Mouse (Mus musculus) layer of hippocampus, adult 8-10 months (tissue): ENCODE results near the gene Aup1. TPM values are rescaled to one million over a fixed set of nuclear protein-coding genes. Genes with fewer than 3 reads are reported as not detected.

ENCODE experiments used
- DNase-seq, 2 experiments: peaks; one replicate each; pipeline ENCODE4 v3.0.0; 2022; ENCODE audit warnings: low spot score in 2 of 2
- total RNA-seq, 4 experiments: library from RNA; stranded (reverse); gene quantifications; 2 replicates each; pipeline ENCODE4 v1.2.4; 2022

Aup1 gene
- total RNA-seq, result 100 to 1,000 TPM; 123 to 153 (median 136) TPM

- DNase-seq, result peak; percentile 96 to 97
These were observed at the start of gene Aup1 for GRCm38 (mm10) chr6:83054074-83054851. TSS of gene Aup1 (plus strand) at chr6:83054521.

DNA sequence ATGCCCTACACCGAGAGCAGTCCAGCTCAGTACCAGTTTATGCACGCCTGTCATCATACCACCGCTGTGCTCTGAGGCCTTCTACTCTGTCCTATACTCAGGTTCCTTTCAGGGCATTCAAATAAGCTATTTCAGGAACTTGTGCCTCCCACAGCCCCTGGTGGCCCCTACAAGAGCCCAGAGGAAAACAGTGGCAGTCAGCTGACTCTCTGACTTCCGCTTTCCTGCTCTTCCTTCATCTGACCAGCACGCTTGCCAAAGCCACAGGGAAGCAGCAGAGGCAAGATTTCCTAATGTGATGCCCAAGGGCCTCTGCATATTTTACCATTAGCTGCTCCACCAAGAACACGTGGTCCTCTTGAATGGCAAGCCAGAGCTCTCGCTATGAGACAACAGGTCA lies 49.4 kb upstream of the Aup1 start:
- no peak for DNase-seq

DNA sequence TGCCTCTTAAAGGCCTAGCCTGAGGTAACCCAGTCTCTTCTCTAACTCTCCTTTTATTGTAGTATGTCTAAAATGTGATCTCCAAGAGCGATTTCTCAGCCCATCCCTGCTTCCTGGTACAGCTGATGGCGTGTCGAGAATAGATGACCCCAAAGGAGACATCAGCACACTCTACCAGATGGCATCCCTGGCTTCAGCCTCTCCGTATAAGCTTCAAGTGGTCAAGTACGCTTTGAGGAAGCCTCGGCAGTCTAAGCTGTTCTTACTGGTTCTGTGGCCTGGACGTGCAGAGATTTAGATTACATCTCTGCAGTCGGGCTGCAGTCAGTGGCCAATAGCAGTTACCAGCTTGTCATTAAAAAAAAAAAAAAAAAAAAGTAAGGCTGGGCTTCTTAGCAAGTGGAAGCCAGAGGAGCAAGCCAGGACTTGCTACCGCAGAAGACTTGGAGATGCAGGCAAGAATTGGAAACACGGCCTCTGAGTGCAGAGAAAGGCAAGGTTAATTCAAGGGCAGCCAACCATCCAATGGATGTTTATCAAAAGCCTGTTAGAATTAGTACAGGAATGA lies 48.8 kb upstream of the Aup1 start:
- DNase-seq, result no peak

DNA sequence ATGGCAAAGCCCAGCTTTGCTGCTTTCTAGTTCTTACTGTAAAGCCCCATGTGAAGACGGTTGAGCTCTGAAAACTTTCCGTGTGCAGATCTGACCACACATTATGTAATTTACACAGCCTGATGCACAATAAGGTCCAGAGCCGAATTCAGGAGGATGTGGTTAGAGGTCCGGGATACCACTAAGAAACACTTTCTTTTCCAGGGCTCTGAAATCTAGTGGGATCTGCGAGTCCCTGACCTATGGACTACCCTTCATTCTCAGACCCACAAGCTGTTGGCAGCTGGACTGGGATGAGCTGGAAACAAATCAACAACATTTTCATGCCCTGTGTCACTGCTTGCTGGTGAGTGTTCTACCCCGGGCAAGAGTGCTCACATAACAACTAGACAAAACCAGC lies 48.2 kb upstream of the Aup1 start:
- no peak for DNase-seq

GRCm38 (mm10) chr6:83008659-83009058 lies 45.7 kb upstream of the Aup1 start:
- no peak for DNase-seq

- no peak for DNase-seq
These were observed 44.3 kb upstream of the Aup1 start for GRCm38 (mm10) chr6:83010010-83010409.

DNA sequence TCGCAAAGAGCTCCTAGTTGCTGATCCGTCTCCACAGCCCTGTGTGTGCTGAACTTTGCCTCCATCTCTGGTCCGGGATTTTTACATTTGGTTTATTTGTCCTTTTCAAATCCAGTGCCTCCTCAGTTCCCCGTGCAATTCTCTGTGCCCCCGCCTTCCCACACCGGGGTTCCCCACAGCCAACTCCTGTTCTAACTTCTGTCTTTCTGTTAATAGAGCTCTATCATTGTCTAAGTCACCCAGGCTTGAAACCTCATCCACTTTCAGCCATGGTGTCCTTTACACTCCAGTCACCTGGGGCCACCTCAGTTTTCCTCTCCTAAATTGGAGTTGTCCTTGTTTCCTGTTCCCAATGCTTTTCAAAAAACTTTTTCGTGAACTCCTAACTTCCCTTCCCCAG lies 43.1 kb upstream of the Aup1 start:
- DNase-seq, result no peak

- DNase-seq, result no peak
These were observed 42.6 kb upstream of the Aup1 start for GRCm38 (mm10) chr6:83011756-83012155.

DNA sequence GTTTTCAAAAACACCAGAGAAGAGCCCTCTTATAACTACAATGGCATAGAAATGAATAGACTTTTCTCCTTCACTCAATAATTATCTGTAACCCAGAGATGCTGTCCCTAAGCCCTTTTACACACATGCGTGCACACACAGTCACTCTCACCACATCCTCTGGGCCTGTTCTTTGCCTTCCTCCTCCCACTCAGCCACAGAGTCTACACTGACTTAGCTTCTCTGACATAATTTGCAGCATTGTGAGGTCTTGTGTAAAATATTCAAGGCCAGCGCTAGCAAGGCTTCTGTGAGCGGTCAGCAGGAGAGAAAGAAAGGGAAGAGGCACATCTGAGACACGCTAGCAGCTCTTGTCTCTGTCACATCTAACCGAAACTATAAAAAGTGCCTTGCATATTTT lies 40.9 kb upstream of the Aup1 start:
- DNase-seq, result no peak

DNA sequence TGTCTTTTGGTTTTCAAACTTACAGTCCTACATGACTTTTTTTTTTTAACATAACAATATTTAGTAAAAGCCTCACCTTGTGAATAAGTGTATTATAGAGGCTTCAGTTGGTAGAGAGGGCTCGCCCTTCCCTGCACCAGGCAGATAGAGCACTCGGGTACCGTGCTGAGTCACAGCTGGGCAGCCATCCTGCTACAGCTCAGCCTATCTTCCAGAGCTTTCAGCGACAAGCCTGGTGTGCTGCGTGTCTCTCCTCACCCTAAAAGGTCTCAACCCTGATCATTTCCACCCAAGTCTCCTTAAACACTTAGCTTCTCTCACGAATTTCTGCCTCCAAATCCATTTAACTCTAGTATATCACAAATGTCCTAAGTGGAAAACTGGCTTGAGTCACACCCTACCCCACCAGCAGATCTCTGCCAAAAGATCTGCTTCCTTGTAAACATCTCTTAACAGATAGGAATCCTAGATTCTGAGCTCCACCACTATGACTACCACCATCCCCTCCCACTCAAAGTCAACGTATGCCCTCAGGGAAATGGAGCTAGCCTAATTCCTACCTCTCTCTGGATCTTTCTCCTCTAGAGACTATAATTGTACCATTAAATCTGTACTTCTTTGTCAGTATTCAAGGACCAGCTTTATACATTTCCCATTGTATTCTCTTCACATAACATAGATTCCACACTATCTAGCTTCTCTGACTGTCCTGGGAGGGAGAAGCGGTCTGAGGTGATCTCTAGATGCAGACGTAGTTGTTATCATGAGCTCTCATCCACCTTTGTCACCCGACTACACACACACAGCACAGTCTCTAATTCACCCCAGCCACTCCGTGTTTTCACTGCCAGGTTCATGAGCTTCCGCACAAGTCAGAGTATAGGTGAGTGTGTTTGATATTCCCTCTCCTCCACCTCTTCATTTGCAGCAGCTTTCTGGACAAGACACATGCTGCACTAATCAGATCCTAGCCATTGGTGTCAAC lies 39.5 kb upstream of the Aup1 start:
- no peak for DNase-seq

DNA sequence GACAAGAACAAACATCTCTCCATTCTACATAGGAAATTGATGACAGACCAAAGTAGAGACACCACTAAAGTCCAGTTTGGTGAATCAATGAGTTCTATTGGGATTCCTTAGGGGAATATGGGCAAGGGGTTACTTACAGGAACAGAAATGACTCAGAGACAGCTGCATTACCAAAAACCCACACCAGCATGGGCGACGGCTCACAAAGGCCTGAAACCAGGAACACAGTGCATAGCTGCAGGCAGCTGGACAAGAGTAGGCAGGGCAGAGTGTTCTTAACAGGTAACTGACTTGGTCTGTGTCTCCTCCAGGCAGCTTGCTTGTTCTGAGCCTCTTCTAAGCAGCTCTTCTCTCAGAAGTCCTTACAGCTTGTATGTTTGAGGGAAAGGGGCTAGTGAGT lies 38.6 kb upstream of the Aup1 start:
- DNase-seq, result no peak

DNA sequence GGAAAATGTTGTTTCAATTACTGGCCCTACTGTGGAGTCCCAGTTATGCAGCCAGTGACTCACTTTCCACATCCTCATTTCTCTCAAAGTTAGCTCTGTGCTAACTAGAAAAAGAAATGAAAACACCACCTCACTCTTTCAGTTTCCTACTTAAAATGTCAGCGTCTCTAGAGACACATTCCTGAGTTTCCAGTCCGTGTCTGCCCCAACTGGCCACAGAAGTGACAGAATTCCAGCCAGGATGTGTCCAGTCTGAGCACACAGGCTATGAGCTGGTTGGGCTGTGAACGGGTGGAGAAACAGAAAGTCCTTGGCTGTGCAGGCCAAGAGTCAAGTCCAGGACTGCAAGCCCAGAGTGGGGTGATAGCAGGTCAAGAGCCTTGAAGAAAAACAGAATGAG lies 37.1 kb upstream of the Aup1 start:
- no peak for DNase-seq

GRCm38 (mm10) chr6:83019044-83019443 lies 35.3 kb upstream of the Aup1 start:
- DNase-seq, result no peak

DNA sequence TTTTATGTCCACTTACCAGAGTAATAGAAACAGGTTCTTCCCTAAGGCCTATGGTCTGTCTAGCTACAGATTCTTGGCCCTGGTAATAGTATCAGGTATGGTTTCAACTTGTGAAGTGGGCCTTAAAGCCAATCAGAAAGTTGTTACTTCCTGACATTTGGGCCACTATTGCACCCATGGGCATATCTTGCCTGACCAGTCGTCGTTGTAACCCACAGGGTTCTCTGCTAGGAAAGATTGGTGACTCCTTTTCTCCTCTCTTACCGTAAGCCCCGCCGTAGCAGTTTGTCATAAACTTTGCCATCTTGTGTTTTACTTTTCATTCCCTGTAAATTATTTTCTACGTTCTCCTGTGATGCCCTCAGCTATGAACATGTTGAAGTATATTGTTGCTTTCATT lies 34.2 kb upstream of the Aup1 start:
- DNase-seq, result no peak

- no peak for DNase-seq
These were observed 33.3 kb upstream of the Aup1 start for GRCm38 (mm10) chr6:83020836-83021593.

DNA sequence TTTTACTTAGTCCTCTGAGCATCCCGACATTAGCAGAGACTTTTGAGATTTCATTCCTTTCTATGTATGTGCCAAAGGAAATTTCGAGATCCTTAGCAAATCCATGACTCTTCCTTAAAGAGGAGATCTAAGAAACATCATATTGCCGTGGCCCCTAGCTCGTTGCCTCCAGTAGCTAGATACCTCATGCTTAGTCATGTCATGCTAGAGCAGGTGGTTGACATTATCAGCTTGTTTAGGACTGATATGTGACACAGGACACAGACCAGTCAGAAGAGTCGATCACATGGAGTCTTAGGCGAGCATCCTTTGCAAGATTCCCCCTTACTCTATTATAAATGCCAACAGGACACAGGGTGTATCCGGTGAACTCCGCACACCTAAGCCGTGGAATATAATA lies 31.3 kb upstream of the Aup1 start:
- no peak for DNase-seq

DNA sequence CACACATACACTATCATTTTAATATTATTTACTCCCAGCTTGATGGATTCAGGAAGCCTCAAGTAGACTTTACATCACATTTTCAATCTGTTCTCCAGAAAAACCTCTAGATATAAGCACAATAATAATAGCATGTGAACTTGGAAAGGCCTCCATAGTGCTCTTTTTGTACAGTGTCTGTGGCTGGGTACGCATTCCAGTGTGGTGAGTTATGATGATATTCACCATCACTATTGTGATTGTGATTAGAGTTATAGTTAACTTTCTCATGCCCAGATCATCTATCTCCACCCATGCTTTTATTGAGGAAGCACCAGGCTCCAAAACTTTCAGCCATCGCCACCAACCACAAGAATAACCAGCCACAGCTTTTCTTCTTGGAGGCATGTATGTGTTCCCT lies 30.5 kb upstream of the Aup1 start:
- DNase-seq, result no peak

GRCm38 (mm10) chr6:83024421-83024820 lies 29.9 kb upstream of the Aup1 start:
- no peak for DNase-seq

DNA sequence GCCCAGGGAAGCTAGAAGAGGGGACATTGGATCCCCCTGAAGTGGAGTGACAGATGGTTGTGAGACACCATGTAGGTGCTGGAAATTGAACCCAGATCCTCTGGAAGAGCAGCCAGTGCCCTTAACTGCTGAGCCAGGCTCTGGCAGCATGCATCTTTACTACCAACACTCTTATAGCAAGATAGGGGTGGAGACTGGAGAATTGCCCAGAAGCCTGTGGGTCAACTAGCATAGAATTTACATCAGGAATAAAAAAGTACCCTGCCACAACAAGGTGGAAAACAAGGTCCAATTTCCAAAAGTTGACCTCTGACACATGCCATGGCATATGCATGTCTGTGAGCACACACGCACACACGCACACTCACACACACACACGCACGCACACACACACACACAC lies 29.1 kb upstream of the Aup1 start:
- DNase-seq, result no peak

- no peak for DNase-seq
These were observed 27.0 kb upstream of the Aup1 start for GRCm38 (mm10) chr6:83027293-83027692.

GRCm38 (mm10) chr6:83027706-83028105 lies 26.6 kb upstream of the Aup1 start:
- DNase-seq, result no peak
